Mouse (Mus musculus): ENCODE results near the gene 1700056E22Rik. TPM values are rescaled to one million over a fixed set of nuclear protein-coding genes. Genes with fewer than 3 reads are reported as not detected.

The 1700056E22Rik gene
- total and polyA plus RNA-seq, 3 experiments = 0.35 to 1.1 TPM; not detected in 1

DNA sequence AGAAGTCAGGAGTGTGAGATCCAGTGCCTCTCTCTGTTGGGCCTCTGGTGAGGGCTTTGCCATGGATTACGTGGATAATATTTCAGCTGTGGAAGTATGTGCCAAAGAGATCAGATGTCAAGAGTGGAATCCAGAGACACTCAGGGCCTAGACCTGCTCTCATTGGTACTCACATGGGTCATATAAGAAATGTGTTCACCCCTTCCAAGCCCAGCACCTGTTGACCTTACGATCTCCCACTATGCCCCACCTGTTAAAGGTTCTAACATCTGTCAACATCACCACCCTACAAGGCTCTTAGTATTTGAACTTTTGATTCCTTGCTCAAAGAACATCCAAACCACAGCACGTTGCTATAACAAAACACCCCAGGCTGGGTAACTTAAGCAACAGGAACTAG lies 25.7 kb upstream of the 1700056E22Rik start:
- no peaks in the 10 kb centered on the region for H3K9me3 ChIP-seq (replicated peaks; ENCODE audit: insufficient read depth, low read length)
- no peak overlapping the region for H3K4me3 ChIP-seq (ENCODE audit: control insufficient read depth in 1 of 2, insufficient read depth in 1 of 2, low read depth in 2 of 2, low read length in 2 of 2)
- no peak overlapping the region for H3K9ac ChIP-seq (ENCODE audit: control insufficient read depth, low read depth, low read length, poor library complexity, severe bottlenecking)
- no peaks in the 10 kb centered on the region for H3K27me3 ChIP-seq (ENCODE audit: control insufficient read depth in 1 of 2, insufficient read depth in 2 of 2, low read length in 2 of 2)
- no peaks in the 10 kb centered on the region for H3K79me2 ChIP-seq (ENCODE audit: control insufficient read depth, insufficient read depth, low read length, poor library complexity)
- 0 out of 4 replicates have a peak, but pooled peaks cover 0 to 3% of the 10 kb centered on the region in 2 experiments for H3K36me3 ChIP-seq (ENCODE audit: control insufficient read depth in 1 of 2, insufficient read depth in 2 of 2, low read length in 2 of 2)
- no peak overlapping the region for H3K27ac ChIP-seq (ENCODE audit: control insufficient read depth, low read depth, low read length)
- no peak for DNase-seq (ENCODE audit: low read depth, low spot score)
- peaks cover 0 to 3% of the 10 kb centered on the region in 2 experiments; a peak in 1 of 4 replicates for H3K4me1 ChIP-seq (ENCODE audit: control insufficient read depth in 1 of 2, insufficient read depth in 2 of 2, low read length in 2 of 2)
- no peak for TF ChIP-seq RCOR1 (IDR thresholded peaks at IDR 0.05; ENCODE audit: low read depth, low read length)
- no peak for TF ChIP-seq ETS1 (IDR thresholded peaks at IDR 0.05; ENCODE audit: low read depth, low read length)
- TF ChIP-seq ZNF384 (IDR thresholded peaks at IDR 0.05; ENCODE audit: low read depth, low read length) = no peak
- no peak for TF ChIP-seq UBTF (IDR thresholded peaks at IDR 0.05; ENCODE audit: borderline replicate concordance, insufficient read depth, low read depth, low read length)
- TF ChIP-seq E2F4 (IDR thresholded peaks at IDR 0.05; ENCODE audit: borderline replicate concordance, low read depth, low read length) = no peak
- TF ChIP-seq CHD1 (IDR thresholded peaks at IDR 0.05; ENCODE audit: low read depth, low read length) = no peak
- no peak for TF ChIP-seq USF2 (IDR thresholded peaks at IDR 0.05; ENCODE audit: borderline replicate concordance in 1 of 2, insufficient read depth in 1 of 2, low read depth in 1 of 2, low read length in 2 of 2)
- TF ChIP-seq NELFE (IDR thresholded peaks at IDR 0.05; ENCODE audit: low read depth, low read length) = no peak
- TF ChIP-seq POLR2AphosphoS2 (IDR thresholded peaks at IDR 0.05; ENCODE audit: low read length) = no peak
- no peak for TF ChIP-seq MAFK (IDR thresholded peaks at IDR 0.05; ENCODE audit: borderline replicate concordance, low read depth, low read length)
- TF ChIP-seq MAZ (IDR thresholded peaks at IDR 0.05; ENCODE audit: low read depth, low read length) = no peak
- TF ChIP-seq CHD2 (IDR thresholded peaks at IDR 0.05; ENCODE audit: low read length) = no peak
- TF ChIP-seq POLR2AphosphoS5 (IDR thresholded peaks at IDR 0.05; ENCODE audit: borderline replicate concordance, low read depth, low read length) = no peak
- no peak for TF ChIP-seq GABPA (IDR thresholded peaks at IDR 0.05; ENCODE audit: low read depth, low read length)
- no peak for TF ChIP-seq TAL1 (IDR thresholded peaks at IDR 0.05; ENCODE audit: low read length)

GRCm38 (mm10) chr1:184058206-184058605 lies 24.1 kb upstream of the 1700056E22Rik start:
- no peak overlapping the region for H3K4me3 ChIP-seq (ENCODE audit: control insufficient read depth in 1 of 2, insufficient read depth in 1 of 2, low read depth in 2 of 2, low read length in 2 of 2)
- H3K36me3 ChIP-seq (ENCODE audit: control insufficient read depth in 1 of 2, insufficient read depth in 2 of 2, low read length in 2 of 2) = 0 out of 4 replicates have a peak, but pooled peaks cover 0 to 3% of the 10 kb centered on the region in 2 experiments
- H3K27me3 ChIP-seq (ENCODE audit: control insufficient read depth in 1 of 2, insufficient read depth in 2 of 2, low read length in 2 of 2) = no peaks in the 10 kb centered on the region
- no peaks in the 10 kb centered on the region for H3K79me2 ChIP-seq (ENCODE audit: control insufficient read depth, insufficient read depth, low read length, poor library complexity)
- TF ChIP-seq POLR2AphosphoS2 (IDR thresholded peaks at IDR 0.05; ENCODE audit: low read length) = no peak
- TF ChIP-seq MAX (IDR thresholded peaks at IDR 0.05; ENCODE audit: low read length) = no peak
- TF ChIP-seq BHLHE40 (IDR thresholded peaks at IDR 0.05; ENCODE audit: borderline replicate concordance, low read depth, low read length) = no peak
- no peak for TF ChIP-seq MYB (IDR thresholded peaks at IDR 0.05; ENCODE audit: low read depth, low read length)
- TF ChIP-seq RCOR1 (IDR thresholded peaks at IDR 0.05; ENCODE audit: low read depth, low read length) = no peak
- no peak for TF ChIP-seq SIN3A (IDR thresholded peaks at IDR 0.05; ENCODE audit: low read length)
- TF ChIP-seq TAL1 (IDR thresholded peaks at IDR 0.05; ENCODE audit: low read length) = no peak
- no peak for TF ChIP-seq GABPA (IDR thresholded peaks at IDR 0.05; ENCODE audit: low read depth, low read length)
- TF ChIP-seq TBP (IDR thresholded peaks at IDR 0.05; ENCODE audit: low read depth, low read length) = no peak
- no peak for TF ChIP-seq CHD1 (IDR thresholded peaks at IDR 0.05; ENCODE audit: low read depth, low read length)
- no peak for TF ChIP-seq UBTF (IDR thresholded peaks at IDR 0.05; ENCODE audit: borderline replicate concordance, insufficient read depth, low read depth, low read length)
- no peak for TF ChIP-seq NRF1 (IDR thresholded peaks at IDR 0.05; ENCODE audit: insufficient read depth, low read depth, low read length, poor library complexity, severe bottlenecking)
- TF ChIP-seq TCF12 (IDR thresholded peaks at IDR 0.05; ENCODE audit: low read depth, low read length) = no peak
- TF ChIP-seq GATA1 (IDR thresholded peaks at IDR 0.05; ENCODE audit: low read depth, low read length) = no peak
- no peak for TF ChIP-seq HCFC1 (IDR thresholded peaks at IDR 0.05; ENCODE audit: low read depth, low read length)
- no peak for TF ChIP-seq USF2 (IDR thresholded peaks at IDR 0.05; ENCODE audit: borderline replicate concordance in 1 of 2, insufficient read depth in 1 of 2, low read depth in 1 of 2, low read length in 2 of 2)
- no peak for TF ChIP-seq ZNF384 (IDR thresholded peaks at IDR 0.05; ENCODE audit: low read depth, low read length)
- no peak for TF ChIP-seq MAFK (IDR thresholded peaks at IDR 0.05; ENCODE audit: borderline replicate concordance, low read depth, low read length)
- no peak for TF ChIP-seq MAZ (IDR thresholded peaks at IDR 0.05; ENCODE audit: low read depth, low read length)
- no peak for TF ChIP-seq SMC3 (IDR thresholded peaks at IDR 0.05; ENCODE audit: low read depth, low read length)
- no peaks in the 10 kb centered on the region for H3K9me3 ChIP-seq (replicated peaks; ENCODE audit: insufficient read depth, low read length)
- peaks cover 0 to 3% of the 10 kb centered on the region in 2 experiments; a peak in 1 of 4 replicates for H3K4me1 ChIP-seq (ENCODE audit: control insufficient read depth in 1 of 2, insufficient read depth in 2 of 2, low read length in 2 of 2)
- no peak for DNase-seq (ENCODE audit: low read depth, low spot score)
- H3K9ac ChIP-seq (ENCODE audit: control insufficient read depth, low read depth, low read length, poor library complexity, severe bottlenecking) = no peak overlapping the region
- no peak overlapping the region for H3K27ac ChIP-seq (ENCODE audit: control insufficient read depth, low read depth, low read length)
